Mouse (Mus musculus) intestine, embryonic 15.5 days (tissue): ENCODE data around the gene Serpine3. TPM values are rescaled to one million over a fixed set of nuclear protein-coding genes. Genes with fewer than 3 reads are reported as not detected.
"Not testable (repeated sequence)": the region's sequence is repeated elsewhere in the genome, so short reads cannot be mapped to it uniquely, and the experiment has no call there.

Source experiments
- ATAC-seq: fragments of 200-750 bp; cut with Nextera tagmentation; 2 replicates; pipeline ENCODE4 v1.8.0; 2017; ENCODE audit warnings: moderate TSS enrichment, moderate library complexity
- H3K27ac ChIP-seq: fragments of 300-500 bp; sonication (generic); 2 replicates; pipeline ENCODE4 v1.5.1; 2015; ENCODE audit warnings: mild to moderate bottlenecking, inconsistent platforms
- H3K27me3 ChIP-seq: fragments of 300-500 bp; sonication (generic); replicated peaks from 2 replicates; pipeline ENCODE4 v1.6.1; 2015; ENCODE audit warnings: inconsistent platforms
- H3K36me3 ChIP-seq: fragments of 300-500 bp; sonication (generic); 2 replicates; pipeline ENCODE4 v1.6.1; 2015; ENCODE audit warnings: inconsistent platforms
- H3K4me1 ChIP-seq: fragments of 300-500 bp; sonication (generic); replicated peaks from 2 replicates; pipeline ENCODE4 v1.6.1; 2015; ENCODE audit warnings: inconsistent platforms
- H3K4me2 ChIP-seq: fragments of 300-500 bp; sonication (generic); replicated peaks from 2 replicates; pipeline ENCODE4 v1.6.1; 2015; ENCODE audit warnings: mild to moderate bottlenecking, inconsistent platforms
- H3K4me3 ChIP-seq: fragments of 300-500 bp; sonication (generic); replicated peaks from 2 replicates; pipeline ENCODE4 v1.5.1; 2015; ENCODE audit warnings: inconsistent platforms
- H3K9ac ChIP-seq: fragments of 300-500 bp; sonication (generic); 2 replicates; pipeline ENCODE4 v1.6.1; 2015; ENCODE audit warnings: inconsistent platforms
- H3K9me3 ChIP-seq: fragments of 300-500 bp; sonication (generic); 2 replicates; pipeline ENCODE4 v1.6.1; 2016; ENCODE audit warnings: inconsistent platforms
- WGBS: fragments of 180-500 bp; shearing (Covaris S2); methylation state at CpG from one replicate; pipeline ENCODE4 v1.1.7; 2015; 5-methylcytosine and 5-hydroxymethylcytosine counted together
- polyA plus RNA-seq: library from polyadenylated mRNA; unstranded; fragments of >200 nt; fragmentation: Nextera tagmentation; extraction: Ambion mirVana; gene quantifications from 2 replicates; pipeline ENCODE4 v1.2.1, GENCODE M21; 2015

Serpine3 gene
- not detected in 2 replicates for polyA plus RNA-seq

- Histone ChIP-seq H3K27ac (no peak within 1 kb of the TSS), H3K4me2 (no peak within 1 kb of the TSS), H3K4me3 (no peak within 1 kb of the TSS), H3K27me3 (no peaks in the 10 kb centered on the region), H3K9me3 (no peaks in the 10 kb centered on the region), H3K9ac (no peak within 1 kb of the TSS), H3K36me3 (no peaks in the 10 kb centered on the region), H3K4me1 (no peaks in the 10 kb centered on the region)
- no peak for ATAC-seq
- WGBS: 78% methylated on average over 8 of the region's 8 CpGs
These were observed at the start of gene Serpine3 for GRCm38 (mm10) chr14:62663367-62663766. Gene Serpine3 (plus strand): TSS chr14:62663667.

- Histone ChIP-seq H3K4me3 (no peak overlapping the region), H3K9me3 (no peaks in the 10 kb centered on the region), H3K27me3 (no peaks in the 10 kb centered on the region), H3K4me1 (no peaks in the 10 kb centered on the region), H3K27ac (no peak overlapping the region), H3K36me3 (no peaks in the 10 kb centered on the region), H3K4me2 (no peak overlapping the region), H3K9ac (no peak overlapping the region)
- ATAC-seq: no peak
- WGBS: 74% methylated on average over 3 of the region's 3 CpGs
These were observed 41.1 kb upstream of the Serpine3 start for GRCm38 (mm10) chr14:62622393-62622792.

GRCm38 (mm10) chr14:62627951-62628350 is 35.5 kb upstream of the Serpine3 start:
- Histone ChIP-seq H3K9me3 (no peaks in the 10 kb centered on the region), H3K27me3 (no peaks in the 10 kb centered on the region), H3K9ac (no peak overlapping the region), H3K36me3 (no peaks in the 10 kb centered on the region), H3K27ac (no peak overlapping the region), H3K4me3 (no peak overlapping the region), H3K4me2 (no peak overlapping the region), H3K4me1 (no peaks in the 10 kb centered on the region)
- ATAC-seq: no peak
- 86% methylated on average over 5 of the region's 5 CpGs for WGBS

- 17% methylated on average over 9 of the region's 9 CpGs for WGBS
- no peak overlapping the region for H3K9ac ChIP-seq
These were observed 25.8 kb upstream of the Serpine3 start for GRCm38 (mm10) chr14:62637436-62638344.

GRCm38 (mm10) chr14:62638345-62638702 is 25.1 kb upstream of the Serpine3 start:
- Histone ChIP-seq H3K4me1 (no peaks in the 10 kb centered on the region), H3K27me3 (no peaks in the 10 kb centered on the region), H3K4me3 (no peak overlapping the region), H3K4me2 (no peak overlapping the region), H3K9me3 (no peaks in the 10 kb centered on the region), H3K9ac (no peak overlapping the region), H3K27ac (no peak overlapping the region), H3K36me3 (no peaks in the 10 kb centered on the region)
- no peak for ATAC-seq
- WGBS: 45% methylated on average over 6 of the region's 6 CpGs

More at GRCm38 (mm10) chr14:62637436-62638344, 25.8 kb upstream of the Serpine3 start:
- Histone ChIP-seq H3K4me1 (no peaks in the 10 kb centered on the region), H3K4me2 (no peak overlapping the region), H3K27ac (0 out of 2 replicates have a peak overlapping the region, but pooled peaks have one; percentile 44), H3K9me3 (no peaks in the 10 kb centered on the region), H3K27me3 (no peaks in the 10 kb centered on the region), H3K36me3 (no peaks in the 10 kb centered on the region), H3K4me3 (no peak overlapping the region)
- no peak for ATAC-seq

- Histone ChIP-seq H3K36me3 (no peaks in the 10 kb centered on the region), H3K4me2 (no peak overlapping the region), H3K4me1 (no peaks in the 10 kb centered on the region), H3K9ac (no peak overlapping the region), H3K4me3 (no peak overlapping the region), H3K27ac (no peak overlapping the region), H3K27me3 (no peaks in the 10 kb centered on the region), H3K9me3 (no peaks in the 10 kb centered on the region)
- 65% methylated on average over 6 of the region's 6 CpGs for WGBS
- no peak for ATAC-seq
These were observed 24.4 kb upstream of the Serpine3 start for GRCm38 (mm10) chr14:62639111-62639510.

- H3K4me3 ChIP-seq: no peak overlapping the region
- no peak overlapping the region for H3K4me2 ChIP-seq
- H3K27ac ChIP-seq: no peak overlapping the region
- H3K4me1 ChIP-seq: no peaks in the 10 kb centered on the region
- WGBS: 84% methylated on average over 5 of the region's 5 CpGs
- H3K27me3 ChIP-seq: no peaks in the 10 kb centered on the region
- no peaks in the 10 kb centered on the region for H3K36me3 ChIP-seq
- no peak for ATAC-seq
- no peak overlapping the region for H3K9ac ChIP-seq
- no peaks in the 10 kb centered on the region for H3K9me3 ChIP-seq
These were observed 23.9 kb upstream of the Serpine3 start for GRCm38 (mm10) chr14:62639551-62639950.

GRCm38 (mm10) chr14:62640396-62640795 is 23.1 kb upstream of the Serpine3 start:
- Histone ChIP-seq H3K4me2 (no peak overlapping the region), H3K9me3 (no peaks in the 10 kb centered on the region), H3K4me1 (no peaks in the 10 kb centered on the region), H3K36me3 (no peaks in the 10 kb centered on the region), H3K4me3 (no peak overlapping the region), H3K27ac (no peak overlapping the region), H3K9ac (no peak overlapping the region), H3K27me3 (no peaks in the 10 kb centered on the region)
- WGBS: 76% methylated on average over 4 of the region's 4 CpGs
- ATAC-seq: no peak

- H3K27ac ChIP-seq, H3K9ac ChIP-seq, H3K9me3 ChIP-seq, H3K4me3 ChIP-seq, H3K36me3 ChIP-seq, H3K27me3 ChIP-seq, H3K4me2 ChIP-seq, ATAC-seq, H3K4me1 ChIP-seq: not testable (repeated sequence)
- 76% methylated on average over 6 of the region's 7 CpGs for WGBS
These were observed 21.1 kb upstream of the Serpine3 start for GRCm38 (mm10) chr14:62642368-62642767.

- H3K4me3 ChIP-seq: no peak overlapping the region
- H3K4me1 ChIP-seq: no peaks in the 10 kb centered on the region
- H3K27me3 ChIP-seq: no peaks in the 10 kb centered on the region
- H3K4me2 ChIP-seq: no peak overlapping the region
- WGBS: 85% methylated on average over 6 of the region's 6 CpGs
- ATAC-seq: no peak
- H3K9ac ChIP-seq: no peak overlapping the region
- no peaks in the 10 kb centered on the region for H3K9me3 ChIP-seq
- H3K27ac ChIP-seq: no peak overlapping the region
- no peaks in the 10 kb centered on the region for H3K36me3 ChIP-seq
These were observed 15.1 kb upstream of the Serpine3 start for GRCm38 (mm10) chr14:62648405-62648804.

GRCm38 (mm10) chr14:62650376-62650775 is 13.1 kb upstream of the Serpine3 start:
- no peak for ATAC-seq
- no peaks in the 10 kb centered on the region for H3K27me3 ChIP-seq
- H3K4me2 ChIP-seq: no peak overlapping the region
- no peaks in the 10 kb centered on the region for H3K4me1 ChIP-seq
- H3K27ac ChIP-seq: no peak overlapping the region
- no peak overlapping the region for H3K9ac ChIP-seq
- 62% methylated on average over 3 of the region's 3 CpGs for WGBS
- no peak overlapping the region for H3K4me3 ChIP-seq
- no peaks in the 10 kb centered on the region for H3K36me3 ChIP-seq
- no peaks in the 10 kb centered on the region for H3K9me3 ChIP-seq

- H3K4me2 ChIP-seq: no peak overlapping the region
- H3K9ac ChIP-seq: no peak overlapping the region
- no peaks in the 10 kb centered on the region for H3K36me3 ChIP-seq
- no peak overlapping the region for H3K4me3 ChIP-seq
- ATAC-seq: no peak
- no peak overlapping the region for H3K27ac ChIP-seq
- no peaks in the 10 kb centered on the region for H3K4me1 ChIP-seq
- no peaks in the 10 kb centered on the region for H3K9me3 ChIP-seq
- no peaks in the 10 kb centered on the region for H3K27me3 ChIP-seq
- 89% methylated on average over 3 of the region's 3 CpGs for WGBS
These were observed 11.7 kb upstream of the Serpine3 start for GRCm38 (mm10) chr14:62651771-62652170.

GRCm38 (mm10) chr14:62655996-62656395 is 7.5 kb upstream of the Serpine3 start:
- ATAC-seq: no peak
- Histone ChIP-seq H3K4me3 (no peak overlapping the region), H3K4me2 (no peak overlapping the region), H3K27ac (no peak overlapping the region), H3K36me3 (no peaks in the 10 kb centered on the region), H3K4me1 (no peaks in the 10 kb centered on the region), H3K27me3 (no peaks in the 10 kb centered on the region), H3K9ac (no peak overlapping the region), H3K9me3 (no peaks in the 10 kb centered on the region)
- 82% methylated on average over 7 of the region's 7 CpGs for WGBS
